Mouse (Mus musculus): ENCODE data around the gene Atp5b.
"Not testable (repeated sequence)": the region's sequence is repeated elsewhere in the genome, so short reads cannot be mapped to it uniquely, and the experiment has no call there.

Gene Atp5b

GRCm38 (mm10) chr10:128082880-128083421 lies at the start of gene Atp5b:
Atp5b (plus strand) TSS chr10:128083273.
- DNase-seq (ENCODE audit: low read depth) = peak; percentile 99

GRCm38 (mm10) chr10:128036746-128037425 lies 46.2 kb upstream of the Atp5b start:
- DNase-seq (ENCODE audit: low read depth) = peak; percentile 62

GRCm38 (mm10) chr10:128037921-128038320 lies 45.2 kb upstream of the Atp5b start:
- DNase-seq (ENCODE audit: low read depth) = no peak

- no peak for DNase-seq (ENCODE audit: low read depth)
Observed at GRCm38 (mm10) chr10:128039167-128039566, 43.9 kb upstream of the Atp5b start.

GRCm38 (mm10) chr10:128039858-128040257 lies 43.2 kb upstream of the Atp5b start:
- no peak for DNase-seq (ENCODE audit: low read depth)

GRCm38 (mm10) chr10:128040293-128040692 lies 42.8 kb upstream of the Atp5b start:
- no peak for DNase-seq (ENCODE audit: low read depth)

- DNase-seq (ENCODE audit: low read depth) = no peak
Observed at GRCm38 (mm10) chr10:128041636-128042035, 41.4 kb upstream of the Atp5b start.

GRCm38 (mm10) chr10:128042466-128042865 lies 40.6 kb upstream of the Atp5b start:
- DNase-seq (ENCODE audit: low read depth) = no peak

- no peak for DNase-seq (ENCODE audit: low read depth)
Observed at GRCm38 (mm10) chr10:128043041-128043835, 39.8 kb upstream of the Atp5b start.

GRCm38 (mm10) chr10:128048157-128048556 lies 34.9 kb upstream of the Atp5b start:
- no peak for DNase-seq (ENCODE audit: low read depth)

GRCm38 (mm10) chr10:128049741-128050140 lies 33.3 kb upstream of the Atp5b start:
- DNase-seq (ENCODE audit: low read depth) = no peak

GRCm38 (mm10) chr10:128050355-128050754 lies 32.7 kb upstream of the Atp5b start:
- no peak for DNase-seq (ENCODE audit: low read depth)

GRCm38 (mm10) chr10:128051589-128051988 lies 31.5 kb upstream of the Atp5b start:
- DNase-seq (ENCODE audit: low read depth) = no peak

GRCm38 (mm10) chr10:128052136-128052535 lies 30.9 kb upstream of the Atp5b start:
- not testable (repeated sequence) for DNase-seq (ENCODE audit: low read depth)

GRCm38 (mm10) chr10:128053001-128053400 lies 30.1 kb upstream of the Atp5b start:
- no peak for DNase-seq (ENCODE audit: low read depth)

- DNase-seq (ENCODE audit: low read depth) = no peak
Observed at GRCm38 (mm10) chr10:128058184-128058583, 24.9 kb upstream of the Atp5b start.

- DNase-seq (ENCODE audit: low read depth) = peak; percentile 79
Observed at GRCm38 (mm10) chr10:128058601-128059151, 24.4 kb upstream of the Atp5b start, which contains the start of gene Ptges3. Ptges3 (plus strand) TSS chr10:128058954.

GRCm38 (mm10) chr10:128059207-128059981 lies 23.7 kb upstream of the Atp5b start:
- no peak for DNase-seq (ENCODE audit: low read depth)

- DNase-seq (ENCODE audit: low read depth) = no peak
Observed at GRCm38 (mm10) chr10:128061109-128061508, 22.0 kb upstream of the Atp5b start.

- no peak for DNase-seq (ENCODE audit: low read depth)
Observed at GRCm38 (mm10) chr10:128062221-128062989, 20.7 kb upstream of the Atp5b start.

- DNase-seq (ENCODE audit: low read depth) = no peak
Observed at GRCm38 (mm10) chr10:128066072-128066471, 17.0 kb upstream of the Atp5b start.
